Mouse (Mus musculus): Measurements from ENCODE around the gene Fanci. TPM values are rescaled to one million over a fixed set of nuclear protein-coding genes. Genes with fewer than 3 reads are reported as not detected.

Gene Fanci
- 14.5 and 15.1 TPM in 2 replicates for polyA plus RNA-seq (2015; fragmentation: Nextera tagmentation; extraction: Ambion mirVana)

DNA sequence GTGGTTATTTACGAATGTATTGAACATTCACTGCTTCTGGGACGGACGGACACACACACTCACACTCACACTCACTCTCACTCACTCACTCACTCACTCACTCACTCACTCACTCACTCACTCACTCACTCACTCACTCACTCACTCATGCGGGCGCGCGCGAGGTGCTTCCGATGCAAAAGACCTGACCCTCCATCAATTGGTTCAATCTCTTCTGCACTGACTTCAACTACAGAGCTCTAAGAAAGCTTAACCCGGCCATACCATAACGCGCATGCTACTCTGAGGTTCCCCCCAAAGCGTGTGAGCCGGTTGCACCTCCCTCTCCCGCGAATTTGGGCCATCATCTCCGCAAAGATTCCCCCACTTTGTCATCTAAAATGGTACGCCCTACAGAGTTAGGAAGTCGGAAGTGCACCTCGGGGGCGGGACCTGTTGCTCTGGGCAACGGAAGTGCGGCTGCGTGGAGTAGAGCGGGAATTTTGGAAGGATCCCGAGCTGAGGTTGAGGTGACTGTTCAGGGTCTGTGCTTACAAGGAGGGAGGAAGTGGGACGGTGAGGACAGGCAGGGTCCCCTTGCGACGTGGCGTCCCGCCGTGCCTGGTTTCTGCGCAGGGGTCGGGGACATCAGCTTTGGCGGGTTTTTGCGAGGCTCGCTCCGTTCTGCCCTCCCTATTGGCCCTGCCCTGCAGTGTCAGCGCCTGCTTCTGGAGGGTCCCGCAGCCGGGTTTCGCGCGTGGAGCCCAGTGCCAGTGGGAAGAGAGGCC lies at the start of gene Fanci:
Fanci (plus strand) TSS at position 47 of the 767 bp plus-strand sequence.
- under 1% methylated on average over 44 of the region's 44 CpGs for WGBS

GRCm38 (mm10) chr7:79345902-79346301 lies 45.8 kb upstream of the Fanci start:
- no peak overlapping the region for H3K4me2 ChIP-seq
- H3K27me3 ChIP-seq: no peaks in the 10 kb centered on the region
- ATAC-seq (ENCODE audit: borderline replicate concordance, extremely low read depth, low FRiP score, low TSS enrichment): no peak

More for the DNA sequence above, at the start of gene Fanci:
- ATAC-seq (ENCODE audit: borderline replicate concordance, extremely low read depth, low FRiP score, low TSS enrichment): peak; percentile 93
- H3K4me2 ChIP-seq: peak within 1 kb of the TSS; percentile 96
- peak within 1 kb of the TSS; percentile 90 for H3K27ac ChIP-seq
- H3K27me3 ChIP-seq: no peaks in the 10 kb centered on the region
- H3K4me1 ChIP-seq: peaks cover 10% of the 10 kb centered on the region; the same call in 1 of the 2 replicates
- peak within 1 kb of the TSS; percentile 87 for H3K4me3 ChIP-seq
- H3K9me3 ChIP-seq: no peaks in the 10 kb centered on the region
- peak within 1 kb of the TSS; percentile 80 for H3K9ac ChIP-seq
- no peaks in the 10 kb centered on the region for H3K36me3 ChIP-seq

GRCm38 (mm10) chr7:79346555-79347075 lies 45.1 kb upstream of the Fanci start:
- no peak for ATAC-seq (ENCODE audit: borderline replicate concordance, extremely low read depth, low FRiP score, low TSS enrichment)

More at GRCm38 (mm10) chr7:79345902-79346301, 45.8 kb upstream of the Fanci start:
- no peak overlapping the region for H3K9ac ChIP-seq
- H3K4me3 ChIP-seq: no peak overlapping the region
- H3K9me3 ChIP-seq: no peaks in the 10 kb centered on the region
- H3K4me1 ChIP-seq: no peaks in the 10 kb centered on the region
- H3K27ac ChIP-seq: no peak overlapping the region
- 45% methylated on average over 4 of the region's 4 CpGs for WGBS
- H3K36me3 ChIP-seq: peaks cover 16% of the 10 kb centered on the region

GRCm38 (mm10) chr7:79347108-79347813 lies 44.5 kb upstream of the Fanci start:
- H3K9ac ChIP-seq: no peak overlapping the region
- no peaks in the 10 kb centered on the region for H3K9me3 ChIP-seq
- ATAC-seq (ENCODE audit: borderline replicate concordance, extremely low read depth, low FRiP score, low TSS enrichment): no peak
- H3K36me3 ChIP-seq: peaks cover 20% of the 10 kb centered on the region
- no peak overlapping the region for H3K4me2 ChIP-seq
- no peaks in the 10 kb centered on the region for H3K27me3 ChIP-seq
- 72% methylated on average over 13 of the region's 13 CpGs for WGBS
- H3K4me3 ChIP-seq: no peak overlapping the region
- no peaks in the 10 kb centered on the region for H3K4me1 ChIP-seq
- no peak overlapping the region for H3K27ac ChIP-seq

More at GRCm38 (mm10) chr7:79346555-79347075, 45.1 kb upstream of the Fanci start:
- Histone ChIP-seq H3K4me2 (no peak overlapping the region), H3K4me1 (no peaks in the 10 kb centered on the region), H3K9ac (no peak overlapping the region), H3K36me3 (peaks cover 20% of the 10 kb centered on the region), H3K27me3 (no peaks in the 10 kb centered on the region), H3K9me3 (no peaks in the 10 kb centered on the region), H3K27ac (no peak overlapping the region), H3K4me3 (no peak overlapping the region)
- 71% methylated on average over 8 of the region's 8 CpGs for WGBS

GRCm38 (mm10) chr7:79348816-79349215 lies 42.9 kb upstream of the Fanci start:
- Histone ChIP-seq H3K4me2 (no peak overlapping the region), H3K27ac (no peak overlapping the region), H3K9ac (no peak overlapping the region), H3K9me3 (no peaks in the 10 kb centered on the region), H3K36me3 (peaks cover 15% of the 10 kb centered on the region), H3K27me3 (no peaks in the 10 kb centered on the region), H3K4me1 (no peaks in the 10 kb centered on the region), H3K4me3 (no peak overlapping the region)
- ATAC-seq (ENCODE audit: borderline replicate concordance, extremely low read depth, low FRiP score, low TSS enrichment): no peak
- WGBS: 75% methylated on average over 8 of the region's 8 CpGs

DNA sequence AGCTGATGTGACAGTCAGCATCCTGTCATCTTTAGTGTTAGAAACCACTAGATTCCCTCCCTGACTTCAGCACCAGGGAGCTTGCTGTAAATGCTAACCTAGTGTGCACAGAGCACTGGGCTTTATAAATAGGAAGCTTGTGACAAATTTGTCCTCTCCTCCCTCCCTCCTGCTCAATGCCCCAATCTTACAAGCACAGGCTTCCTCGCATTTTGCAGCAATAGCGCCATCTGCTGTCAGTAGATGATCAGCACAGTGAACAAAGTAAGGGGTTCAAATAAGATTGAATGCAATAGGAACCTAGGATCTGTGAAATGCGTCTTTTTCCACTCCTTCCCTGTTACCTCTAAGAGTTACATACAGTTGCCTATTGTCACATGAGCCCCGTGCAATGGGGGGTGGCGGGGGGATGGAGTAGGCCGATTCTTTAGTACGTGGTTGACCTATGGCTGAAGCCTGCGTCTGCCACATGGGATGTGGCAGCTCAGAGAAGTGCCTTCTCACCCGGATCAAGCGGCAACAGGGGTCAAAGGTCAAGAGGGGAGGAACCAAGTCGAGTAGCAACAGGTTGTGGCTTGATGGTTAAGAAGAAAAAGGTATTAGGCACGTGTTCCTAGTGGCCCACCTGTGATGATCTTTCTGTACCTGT lies 41.9 kb upstream of the Fanci start:
- Histone ChIP-seq H3K27ac (no peak overlapping the region), H3K36me3 (peaks cover 24% of the 10 kb centered on the region), H3K27me3 (no peaks in the 10 kb centered on the region), H3K4me1 (no peaks in the 10 kb centered on the region), H3K9me3 (no peaks in the 10 kb centered on the region), H3K4me3 (no peak overlapping the region), H3K9ac (no peak overlapping the region), H3K4me2 (no peak overlapping the region)
- ATAC-seq (ENCODE audit: borderline replicate concordance, extremely low read depth, low FRiP score, low TSS enrichment): peak; percentile 49; the same call in 1 of the 2 replicates
- WGBS: 35% methylated on average over 12 of the region's 12 CpGs

DNA sequence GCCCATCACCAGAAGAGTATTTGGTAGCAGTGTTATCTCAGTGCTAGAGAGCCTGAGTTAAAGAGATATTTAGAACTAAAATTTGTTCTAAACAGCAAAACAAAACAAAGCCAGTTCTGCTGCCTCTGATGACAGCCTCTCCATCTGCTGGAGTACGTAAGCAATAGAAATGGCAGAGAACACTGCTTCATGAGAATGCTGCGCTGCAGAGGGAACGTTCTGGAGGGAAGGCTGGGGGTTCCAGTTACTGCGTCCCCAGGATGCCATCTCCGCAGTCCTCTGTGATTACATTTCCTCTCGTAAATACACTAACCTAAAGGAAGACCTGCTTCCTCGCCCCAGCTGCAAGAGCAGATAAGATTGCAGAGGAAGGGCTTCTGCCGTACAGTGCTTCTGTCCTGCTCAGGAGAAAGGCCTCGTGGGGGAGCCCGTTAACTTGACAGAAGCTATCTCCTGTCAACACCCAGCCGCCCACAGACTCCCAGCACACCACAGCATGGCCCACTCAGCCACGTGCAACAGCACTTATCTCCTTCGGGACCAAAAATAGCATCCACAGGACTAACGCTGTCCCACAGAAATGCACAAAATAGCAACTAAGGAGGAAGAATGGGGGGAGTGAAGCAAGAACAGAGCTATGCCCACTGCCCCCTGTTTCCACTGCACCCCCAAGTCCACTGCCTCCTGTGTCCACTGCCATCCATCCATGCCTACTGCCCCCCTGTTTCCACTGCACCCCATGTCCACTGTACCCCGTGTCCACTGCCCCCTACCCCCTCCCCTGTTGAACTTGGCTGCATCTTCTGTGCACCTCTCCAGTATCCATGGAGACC lies 33.2 kb upstream of the Fanci start:
- Histone ChIP-seq H3K36me3 (peaks cover 38% of the 10 kb centered on the region), H3K9me3 (no peaks in the 10 kb centered on the region), H3K4me3 (no peak overlapping the region), H3K9ac (no peak overlapping the region), H3K27ac (peak overlapping the region; percentile 37; the same call in 1 of the 2 replicates), H3K4me2 (no peak overlapping the region), H3K4me1 (peaks cover 32% of the 10 kb centered on the region), H3K27me3 (no peaks in the 10 kb centered on the region)
- peak; percentile 47; the same call in 1 of the 2 replicates for ATAC-seq (ENCODE audit: borderline replicate concordance, extremely low read depth, low FRiP score, low TSS enrichment)
- WGBS: 38% methylated on average over 15 of the region's 15 CpGs

DNA sequence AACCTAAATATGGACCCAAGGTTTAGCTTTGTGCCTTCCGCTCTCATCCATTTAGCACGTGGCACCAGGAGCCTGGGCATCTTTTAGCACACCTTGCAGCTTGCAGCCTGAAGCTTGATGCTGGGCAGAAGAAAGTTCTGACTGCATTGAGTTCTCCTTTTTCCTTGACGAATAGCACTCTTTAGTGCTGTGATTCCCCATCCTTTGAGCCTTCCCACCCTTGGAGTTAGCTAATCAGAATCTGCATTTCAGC lies 32.6 kb upstream of the Fanci start:
- WGBS: 82% methylated on average over 3 of the region's 3 CpGs
- H3K27ac ChIP-seq: peak overlapping the region; percentile 37; the same call in 1 of the 2 replicates
- no peak overlapping the region for H3K9ac ChIP-seq

GRCm38 (mm10) chr7:79360056-79360455 lies 31.7 kb upstream of the Fanci start:
- 60% methylated on average over 11 of the region's 11 CpGs for WGBS

More for the DNA sequence above, 32.6 kb upstream of the Fanci start:
- Histone ChIP-seq H3K4me3 (no peak overlapping the region), H3K9me3 (no peaks in the 10 kb centered on the region), H3K4me2 (no peak overlapping the region), H3K4me1 (peaks cover 37% of the 10 kb centered on the region), H3K27me3 (no peaks in the 10 kb centered on the region), H3K36me3 (peaks cover 33% of the 10 kb centered on the region)
- ATAC-seq (ENCODE audit: borderline replicate concordance, extremely low read depth, low FRiP score, low TSS enrichment): no peak

GRCm38 (mm10) chr7:79362208-79362607 lies 29.5 kb upstream of the Fanci start:
- peaks cover 38% of the 10 kb centered on the region for H3K4me1 ChIP-seq

More at GRCm38 (mm10) chr7:79360056-79360455, 31.7 kb upstream of the Fanci start:
- Histone ChIP-seq H3K27ac (no peak overlapping the region), H3K36me3 (peaks cover 28% of the 10 kb centered on the region), H3K9ac (no peak overlapping the region), H3K4me2 (no peak overlapping the region), H3K27me3 (no peaks in the 10 kb centered on the region), H3K4me1 (peaks cover 38% of the 10 kb centered on the region), H3K4me3 (no peak overlapping the region), H3K9me3 (no peaks in the 10 kb centered on the region)
- no peak for ATAC-seq (ENCODE audit: borderline replicate concordance, extremely low read depth, low FRiP score, low TSS enrichment)

DNA sequence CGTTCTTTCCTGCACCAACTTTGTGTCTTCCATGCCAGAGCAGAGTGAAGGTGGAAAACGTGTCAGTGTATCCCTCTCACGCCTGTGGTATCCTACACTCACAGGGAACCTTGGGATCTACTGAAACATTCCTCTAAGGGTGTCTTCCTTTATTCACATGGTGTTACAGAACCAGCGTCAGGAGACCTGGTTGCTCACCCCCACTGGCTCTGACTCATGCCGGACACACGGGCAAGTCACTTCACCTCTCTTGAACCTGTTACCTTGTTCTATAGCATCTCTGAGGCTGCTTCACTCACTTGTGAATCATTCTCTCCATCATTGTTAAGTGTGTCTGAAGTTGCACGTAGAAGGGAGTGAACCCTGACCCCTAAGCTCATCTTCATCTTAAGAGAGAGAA lies 28.9 kb upstream of the Fanci start:
- WGBS: 70% methylated on average over 7 of the region's 7 CpGs

More at GRCm38 (mm10) chr7:79362208-79362607, 29.5 kb upstream of the Fanci start:
- 58% methylated on average over 8 of the region's 8 CpGs for WGBS
- Histone ChIP-seq H3K9ac (no peak overlapping the region), H3K4me3 (no peak overlapping the region), H3K27ac (peak overlapping the region; percentile 79), H3K36me3 (peaks cover 16% of the 10 kb centered on the region), H3K4me2 (no peak overlapping the region), H3K9me3 (no peaks in the 10 kb centered on the region), H3K27me3 (no peaks in the 10 kb centered on the region)
- ATAC-seq (ENCODE audit: borderline replicate concordance, extremely low read depth, low FRiP score, low TSS enrichment): no peak

More for the DNA sequence above, 28.9 kb upstream of the Fanci start:
- no peak for ATAC-seq (ENCODE audit: borderline replicate concordance, extremely low read depth, low FRiP score, low TSS enrichment)
- H3K4me1 ChIP-seq: peaks cover 37% of the 10 kb centered on the region
- H3K9ac ChIP-seq: no peak overlapping the region
- no peak overlapping the region for H3K4me2 ChIP-seq
- H3K27ac ChIP-seq: peak overlapping the region; percentile 79
- H3K4me3 ChIP-seq: no peak overlapping the region
- peaks cover 14% of the 10 kb centered on the region for H3K36me3 ChIP-seq
- no peaks in the 10 kb centered on the region for H3K27me3 ChIP-seq
- no peaks in the 10 kb centered on the region for H3K9me3 ChIP-seq
